Mouse (Mus musculus) kidney, adult 2 months (tissue): ENCODE measurements around the gene Prkcg. TPM values are rescaled to one million over a fixed set of nuclear protein-coding genes. Genes with fewer than 3 reads are reported as not detected.
"Not testable (repeated sequence)": the region's sequence is repeated elsewhere in the genome, so short reads cannot be mapped to it uniquely, and the experiment has no call there.

Experiments used
- DNase-seq: peaks from one replicate; pipeline ENCODE4 v3.0.0; 2021
- H3K27ac ChIP-seq: fragments of 200-500 bp; 2 replicates; pipeline ENCODE4 v1.5.1; 2012; ENCODE audit warnings: low read depth, low read length, control low read depth, inconsistent platforms; ENCODE audit not compliant: insufficient read depth
- H3K27me3 ChIP-seq: fragments of 200-500 bp; replicated peaks from 2 replicates; pipeline ENCODE4 v1.6.1; 2012; ENCODE audit warnings: mild to moderate bottlenecking, moderate library complexity, low read length, inconsistent platforms; ENCODE audit not compliant: control insufficient read depth, insufficient read depth
- H3K36me3 ChIP-seq: fragments of 200-500 bp; 2 replicates; pipeline ENCODE4 v1.6.1; 2012; ENCODE audit warnings: mild to moderate bottlenecking, moderate library complexity, low read length, inconsistent platforms; ENCODE audit not compliant: control insufficient read depth, insufficient read depth
- H3K4me1 ChIP-seq: fragments of 200-500 bp; 2 replicates; pipeline ENCODE4 v1.6.1; 2011; ENCODE audit warnings: low read length; ENCODE audit not compliant: control insufficient read depth, insufficient read depth
- H3K4me3 ChIP-seq: fragments of 200-500 bp; 2 replicates; pipeline ENCODE4 v1.5.1; 2011; ENCODE audit warnings: mild to moderate bottlenecking, low read depth, low read length, control low read depth; ENCODE audit not compliant: insufficient read depth
- CTCF ChIP-seq: fragments of 200-500 bp; conservative IDR thresholded peaks from 2 replicates; pipeline ENCODE4 v1.5.1; 2011; ENCODE audit warnings: low read depth, mild to moderate bottlenecking, control low read depth, low read length, moderate library complexity, mixed read lengths; ENCODE audit not compliant: insufficient read depth, insufficient read length
- POLR2A ChIP-seq: fragments of 200-500 bp; IDR thresholded peaks from one replicate; pipeline ENCODE4 v1.6.1; 2011; ENCODE audit warnings: low read depth, low read length, control low read depth
- WGBS: fragments of 180-500 bp; shearing (Covaris S2); methylation state at CpG from one replicate; pipeline ENCODE4 v1.1.7; 2018; 5-methylcytosine and 5-hydroxymethylcytosine counted together
- polyA plus RNA-seq: library from polyadenylated mRNA; depleted of rRNA; stranded (reverse); fragments of >200 nt; gene quantifications from 2 replicates; pipeline ENCODE4 v1.2.3, GENCODE M21; 2012

Prkcg gene
- polyA plus RNA-seq, 1 experiment: 0.44 TPM

DNA sequence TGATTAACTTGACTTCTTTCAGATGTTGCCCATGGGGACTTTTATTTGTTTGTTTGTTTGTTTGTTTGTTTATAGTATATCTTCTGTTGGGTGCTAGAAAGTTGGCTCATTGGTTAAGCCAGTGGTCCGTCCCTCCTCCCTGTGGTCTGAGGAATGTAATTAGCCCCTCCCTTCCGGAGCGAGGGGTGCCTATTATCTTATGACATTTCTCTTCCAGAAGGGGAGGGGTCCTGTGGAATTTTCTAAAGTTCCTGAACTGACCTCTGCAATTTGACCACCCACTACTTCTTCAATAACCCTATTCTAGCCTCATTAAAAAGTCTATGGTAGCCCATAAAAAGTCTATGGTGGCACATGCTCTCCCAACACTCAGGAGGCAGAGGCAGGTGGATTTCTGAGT lies 21.7 kb upstream of the Prkcg start:
- no peaks in the 10 kb centered on the region for H3K27me3 ChIP-seq
- H3K4me3 ChIP-seq: no peak overlapping the region
- WGBS: 70% methylated on average over 3 of the region's 3 CpGs
- no peak overlapping the region for H3K27ac ChIP-seq
- H3K36me3 ChIP-seq: no peaks in the 10 kb centered on the region
- no peak for DNase-seq
- H3K4me1 ChIP-seq: no peaks in the 10 kb centered on the region
- TF ChIP-seq POLR2A (no peak), CTCF (no peak)

DNA sequence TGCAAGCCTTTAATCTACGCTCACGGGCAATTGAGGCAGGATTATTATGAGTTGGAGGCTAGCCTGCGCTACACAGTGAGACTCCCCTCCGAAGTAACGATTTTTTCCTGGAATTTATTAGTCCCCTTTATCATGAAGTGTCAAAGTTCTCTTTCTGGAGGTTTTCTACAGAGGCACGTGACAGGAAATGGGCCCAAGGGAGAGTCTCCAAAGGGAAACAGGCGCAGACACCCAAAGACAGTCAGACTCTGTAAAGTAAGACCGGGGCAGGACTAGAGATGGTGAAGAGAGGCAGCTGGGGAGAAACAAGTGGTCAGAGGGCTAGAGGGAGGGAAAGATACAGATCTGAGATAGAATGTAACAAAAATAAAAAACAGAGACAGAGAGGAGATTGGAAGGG lies 21.1 kb upstream of the Prkcg start:
- TF ChIP-seq CTCF: no peak
- TF ChIP-seq POLR2A: no peak
- no peak overlapping the region for H3K27ac ChIP-seq
- 57% methylated on average over 8 of the region's 8 CpGs for WGBS
- DNase-seq: peak; percentile 17
- H3K27me3 ChIP-seq: no peaks in the 10 kb centered on the region
- H3K4me3 ChIP-seq: no peak overlapping the region
- H3K36me3 ChIP-seq: no peaks in the 10 kb centered on the region
- no peaks in the 10 kb centered on the region for H3K4me1 ChIP-seq

DNA sequence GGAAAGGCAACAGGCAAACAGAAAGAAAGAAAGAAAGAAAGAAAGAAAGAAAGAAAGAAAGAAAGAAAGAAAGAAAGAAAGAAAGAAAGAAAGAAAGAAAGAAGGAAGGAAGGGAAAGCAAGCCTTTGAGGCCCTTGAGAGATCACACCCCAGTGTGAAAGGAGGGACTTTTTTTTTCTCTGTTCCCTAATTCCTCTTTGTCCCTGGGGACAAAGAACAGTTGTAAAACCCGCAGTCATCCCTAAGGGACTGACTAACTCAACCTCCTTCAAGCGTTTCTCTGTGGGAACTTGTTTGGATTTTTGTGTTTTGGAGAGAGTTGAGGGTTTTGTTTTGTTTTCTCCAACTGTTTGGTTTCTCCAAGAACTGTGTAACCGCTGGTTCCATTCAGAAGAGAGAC lies 20.7 kb upstream of the Prkcg start:
- no peaks in the 10 kb centered on the region for H3K4me1 ChIP-seq
- H3K27ac ChIP-seq: no peak overlapping the region
- no peak for DNase-seq
- no peak overlapping the region for H3K4me3 ChIP-seq
- no peak for TF ChIP-seq CTCF
- TF ChIP-seq POLR2A: no peak
- no peaks in the 10 kb centered on the region for H3K27me3 ChIP-seq
- H3K36me3 ChIP-seq: no peaks in the 10 kb centered on the region
- WGBS: 20% methylated on average over 3 of the region's 3 CpGs

DNA sequence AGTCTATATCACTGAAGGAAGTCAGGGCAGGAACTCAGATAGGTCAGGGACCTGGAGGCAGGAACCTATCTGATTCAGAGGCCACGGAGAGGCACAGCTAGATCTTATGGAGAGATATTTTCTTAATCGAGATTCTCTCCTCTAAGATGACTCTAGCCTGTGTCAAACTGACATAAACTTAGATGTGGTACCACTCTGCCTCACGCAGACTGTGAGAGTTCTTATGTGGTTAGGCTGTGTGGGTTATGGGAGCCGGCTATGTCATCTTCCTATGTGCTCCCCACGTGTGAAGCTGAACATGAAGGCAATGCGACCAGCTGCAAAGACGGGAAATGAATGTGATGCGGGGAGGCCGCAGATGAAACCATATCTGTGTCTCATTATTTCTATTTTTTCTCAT lies 16.8 kb upstream of the Prkcg start:
- Histone ChIP-seq H3K4me1 (no peaks in the 10 kb centered on the region), H3K27ac (no peak overlapping the region), H3K27me3 (no peaks in the 10 kb centered on the region), H3K4me3 (no peak overlapping the region), H3K36me3 (no peaks in the 10 kb centered on the region)
- WGBS: 79% methylated on average over 9 of the region's 9 CpGs
- TF ChIP-seq CTCF (no peak), POLR2A (no peak)
- DNase-seq: no peak

DNA sequence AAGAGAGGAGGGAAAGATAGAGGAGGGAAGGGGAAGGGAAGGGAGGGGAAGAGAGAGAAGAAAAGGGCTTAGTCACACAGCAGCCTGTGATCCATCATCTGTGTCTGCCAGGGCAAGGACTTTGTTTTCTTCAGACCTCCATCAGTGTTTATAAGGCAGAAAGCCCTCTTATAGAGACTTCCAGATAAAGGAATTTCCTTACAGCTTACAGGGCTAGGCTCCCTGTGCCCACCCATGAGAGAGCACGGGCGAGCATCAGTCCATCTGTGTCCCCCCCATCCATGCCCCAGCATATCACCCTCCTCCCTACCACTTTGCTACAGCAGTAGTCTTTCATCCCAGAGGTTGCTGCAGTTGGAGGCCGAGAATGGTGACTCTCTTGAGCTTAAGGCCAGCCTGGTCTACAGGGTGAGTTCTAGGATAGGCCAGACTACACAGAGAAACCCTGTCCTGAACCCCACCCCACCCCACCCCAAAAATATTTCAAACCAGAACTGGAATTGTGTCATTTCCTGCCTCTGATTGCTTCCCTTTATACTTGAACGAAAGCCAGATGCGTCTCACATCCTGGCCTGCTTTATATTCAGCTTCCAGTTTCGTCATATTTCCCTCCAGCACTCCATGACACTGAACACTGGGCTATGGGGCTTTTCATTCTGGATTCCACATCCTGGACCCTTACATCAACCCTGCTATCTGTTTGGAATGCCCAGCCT lies 13.4 kb upstream of the Prkcg start:
- Histone ChIP-seq H3K27me3 (no peaks in the 10 kb centered on the region), H3K27ac (peak overlapping the region; percentile 65; the same call in 1 of the 2 replicates), H3K4me1 (no peaks in the 10 kb centered on the region), H3K36me3 (no peaks in the 10 kb centered on the region), H3K4me3 (no peak overlapping the region)
- DNase-seq: peak; percentile 57
- 52% methylated on average over 6 of the region's 6 CpGs for WGBS
- TF ChIP-seq POLR2A (no peak), CTCF (no peak)

DNA sequence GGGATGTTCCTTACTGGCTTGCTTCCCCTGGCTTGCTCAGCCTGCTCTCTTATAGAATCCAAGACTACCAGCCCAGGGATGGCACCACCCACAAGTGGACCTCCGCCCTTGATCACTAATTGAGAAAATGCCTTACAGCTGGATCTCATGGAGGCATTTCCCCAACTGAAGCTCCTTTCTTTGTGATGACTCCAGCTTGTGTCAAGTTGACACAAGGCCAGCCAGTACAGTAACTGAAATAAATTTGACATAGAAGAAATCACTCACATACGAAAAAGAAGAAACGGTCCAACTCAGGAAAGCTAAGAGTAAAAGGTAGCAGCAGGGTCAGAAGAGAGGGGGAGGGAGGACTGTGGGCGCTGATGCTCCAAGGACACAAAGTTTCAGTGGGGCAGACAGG lies 12.2 kb upstream of the Prkcg start:
- not testable (repeated sequence) for H3K4me1 ChIP-seq, DNase-seq, H3K27ac ChIP-seq, H3K4me3 ChIP-seq, H3K36me3 ChIP-seq, H3K27me3 ChIP-seq
- WGBS: 48% methylated on average over 4 of the region's 4 CpGs

DNA sequence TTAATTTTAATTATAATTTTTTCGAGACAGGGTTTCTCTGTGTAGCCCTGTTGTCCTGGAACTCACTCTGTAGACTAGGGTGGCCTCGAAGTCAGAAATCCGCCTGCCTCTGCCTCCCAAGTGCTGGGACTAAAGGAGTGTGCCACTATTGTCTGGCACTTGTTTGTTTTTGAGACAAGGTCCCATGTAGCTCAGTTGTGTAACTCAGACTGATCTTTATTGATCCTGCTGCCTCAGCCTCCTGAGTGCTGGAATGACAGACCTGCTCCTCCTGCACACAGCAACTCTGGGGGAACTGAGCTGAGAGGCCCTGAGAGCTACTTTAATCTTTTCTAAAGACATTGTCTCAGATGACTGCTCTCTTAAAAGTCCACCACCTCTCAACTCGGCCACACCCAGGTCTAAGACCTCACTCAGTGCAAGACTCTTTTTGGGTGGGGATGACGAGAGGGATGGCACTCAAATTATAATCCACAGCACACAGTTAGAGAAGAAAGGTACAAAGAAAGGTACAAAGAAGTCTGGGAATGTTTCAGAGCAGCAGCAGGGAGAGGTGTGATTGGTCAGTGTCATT lies 8.8 kb upstream of the Prkcg start:
- no peak for DNase-seq
- TF ChIP-seq CTCF (no peak), POLR2A (no peak)
- no peak overlapping the region for H3K27ac ChIP-seq
- no peaks in the 10 kb centered on the region for H3K36me3 ChIP-seq
- no peaks in the 10 kb centered on the region for H3K27me3 ChIP-seq
- 65% methylated on average over 5 of the region's 5 CpGs for WGBS
- no peaks in the 10 kb centered on the region for H3K4me1 ChIP-seq
- H3K4me3 ChIP-seq: no peak overlapping the region
